Mouse (Mus musculus) lung, postnatal 0 days (tissue): ENCODE data around the gene Slc25a21. TPM values are rescaled to one million over a fixed set of nuclear protein-coding genes. Genes with fewer than 3 reads are reported as not detected.

Experiments
- ATAC-seq: fragments of 200-750 bp; cut with Nextera tagmentation; 2 replicates; pipeline ENCODE4 v1.8.0; 2017; ENCODE audit warnings: moderate library complexity
- DNase-seq: peaks from one replicate; pipeline ENCODE4 v3.0.0-alpha.2; 2016; ENCODE audit warnings: low spot score
- H3K27ac ChIP-seq: fragments of 300-500 bp; sonication (generic); 2 replicates; pipeline ENCODE4 v1.5.1; 2014; ENCODE audit warnings: antibody characterized with exemption, mild to moderate bottlenecking, low read length, mixed read lengths
- H3K27me3 ChIP-seq: fragments of 300-500 bp; sonication (generic); replicated peaks from 2 replicates; pipeline ENCODE4 v1.6.1; 2014; ENCODE audit warnings: low read length, mixed read lengths; ENCODE audit not compliant: insufficient read depth
- H3K36me3 ChIP-seq: fragments of 300-500 bp; sonication (generic); 2 replicates; pipeline ENCODE4 v1.6.1; 2014; ENCODE audit warnings: low read length, mixed read lengths; ENCODE audit not compliant: insufficient read depth
- H3K4me1 ChIP-seq: fragments of 300-500 bp; sonication (generic); 2 replicates; pipeline ENCODE4 v1.6.1; 2014; ENCODE audit warnings: antibody characterized with exemption, low read depth, low read length, mixed read lengths; ENCODE audit not compliant: insufficient read depth
- H3K4me2 ChIP-seq: fragments of 300-500 bp; sonication (generic); replicated peaks from 2 replicates; pipeline ENCODE4 v1.6.1; 2014; ENCODE audit warnings: low read depth, mild to moderate bottlenecking, low read length, moderate library complexity, mixed read lengths
- H3K4me3 ChIP-seq: fragments of 300-500 bp; sonication (generic); 2 replicates; pipeline ENCODE4 v1.5.1; 2014; ENCODE audit warnings: low read depth, low read length
- H3K9ac ChIP-seq: fragments of 300-500 bp; sonication (generic); replicated peaks from 2 replicates; pipeline ENCODE4 v1.6.1; 2014; ENCODE audit warnings: low read depth, mild to moderate bottlenecking
- H3K9me3 ChIP-seq: fragments of 300-500 bp; sonication (generic); 2 replicates; pipeline ENCODE4 v1.6.1; 2016; ENCODE audit warnings: low read length, mixed read lengths
- CTCF ChIP-seq: IDR thresholded peaks from 2 replicates; pipeline ENCODE4 v1.5.1; 2016; ENCODE audit warnings: antibody characterized with exemption, mild to moderate bottlenecking
- EP300 ChIP-seq: IDR thresholded peaks from 2 replicates; pipeline ENCODE4 v1.6.1; 2016; ENCODE audit warnings: antibody characterized with exemption, mild to moderate bottlenecking, control low read depth
- WGBS: fragments of 180-500 bp; shearing (Covaris S2); extraction: QIAGEN DNeasy Blood & Tissue Kit; methylation state at CpG from one replicate; pipeline ENCODE4 v1.1.7; 2014; 5-methylcytosine and 5-hydroxymethylcytosine counted together
- polyA plus RNA-seq: library from polyadenylated mRNA; unstranded; fragments of >200 nt; fragmentation: Nextera tagmentation; extraction: Ambion mirVana; gene quantifications from 2 replicates; pipeline ENCODE4 v1.2.1, GENCODE M21; 2015

Slc25a21 gene
- polyA plus RNA-seq, 1 experiment from 2014 or later, result 0.06 TPM

DNA sequence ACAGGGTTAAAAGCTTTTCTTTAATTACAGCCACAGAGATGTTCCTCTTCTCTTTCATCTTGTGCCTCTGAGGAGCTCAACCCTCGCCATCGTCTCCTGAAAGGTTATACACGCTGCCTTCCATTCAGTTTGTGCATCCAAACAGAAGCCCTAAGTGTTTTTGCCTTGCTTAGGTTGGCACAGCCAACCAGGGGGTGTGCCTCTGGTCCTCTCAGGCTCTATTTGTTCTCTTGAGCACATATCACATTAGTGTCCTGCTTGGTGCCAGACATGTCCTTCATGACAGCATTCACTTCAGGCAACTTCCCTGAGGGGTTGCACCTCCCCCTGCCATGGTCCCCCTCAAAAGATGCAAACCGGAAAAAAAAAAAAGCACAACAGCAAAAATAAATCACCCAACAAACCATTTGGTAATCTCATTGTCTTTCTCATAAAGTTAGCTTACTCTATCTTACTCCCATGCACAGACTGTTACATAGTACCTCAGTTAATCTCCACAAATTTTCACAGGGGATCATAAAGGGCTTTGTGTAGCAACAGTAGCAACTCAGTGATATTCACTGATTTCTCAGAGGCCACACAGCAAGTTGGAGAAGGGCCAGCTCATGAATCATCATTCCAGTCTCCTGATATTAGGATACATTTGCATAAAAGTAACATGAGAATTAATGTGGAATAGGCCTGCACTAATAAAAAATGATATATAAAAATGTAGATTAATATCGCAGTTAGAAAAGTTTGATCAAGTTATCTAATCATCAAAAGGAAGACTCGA is 398.4 kb downstream of the Slc25a21 start:
- Histone ChIP-seq H3K9me3 (no peaks in the 10 kb centered on the region), H3K9ac (no peak overlapping the region), H3K4me1 (no peaks in the 10 kb centered on the region), H3K27me3 (no peaks in the 10 kb centered on the region), H3K4me3 (no peak overlapping the region), H3K36me3 (no peaks in the 10 kb centered on the region), H3K27ac (no peak overlapping the region), H3K4me2 (no peak overlapping the region)
- WGBS, result 58% methylated on average over 6 of the region's 6 CpGs
- DNase-seq, result peak; percentile 5
- TF ChIP-seq CTCF, result no peak
- TF ChIP-seq EP300, result no peak
- no peak for ATAC-seq

GRCm38 (mm10) chr12:56789236-56789635 is 408.0 kb downstream of the Slc25a21 start:
- Histone ChIP-seq H3K9ac (no peak overlapping the region), H3K4me1 (no peaks in the 10 kb centered on the region), H3K27ac (no peak overlapping the region), H3K4me2 (no peak overlapping the region), H3K4me3 (no peak overlapping the region), H3K9me3 (no peaks in the 10 kb centered on the region), H3K27me3 (no peaks in the 10 kb centered on the region), H3K36me3 (no peaks in the 10 kb centered on the region)
- DNase-seq (no peak), ATAC-seq (no peak)
- 67% methylated on average over 4 of the region's 4 CpGs for WGBS
- TF ChIP-seq CTCF (no peak), EP300 (no peak)

- no peak for ATAC-seq
- Histone ChIP-seq H3K4me1 (no peaks in the 10 kb centered on the region), H3K36me3 (no peaks in the 10 kb centered on the region), H3K4me2 (no peak overlapping the region), H3K4me3 (no peak overlapping the region), H3K9ac (no peak overlapping the region), H3K27ac (no peak overlapping the region), H3K9me3 (no peaks in the 10 kb centered on the region), H3K27me3 (no peaks in the 10 kb centered on the region)
- 76% methylated on average over 1 of the region's 1 CpGs for WGBS
- TF ChIP-seq CTCF, result no peak
- no peak for TF ChIP-seq EP300
- DNase-seq, result no peak
These were observed 412.0 kb downstream of the Slc25a21 start for GRCm38 (mm10) chr12:56785250-56785649.

DNA sequence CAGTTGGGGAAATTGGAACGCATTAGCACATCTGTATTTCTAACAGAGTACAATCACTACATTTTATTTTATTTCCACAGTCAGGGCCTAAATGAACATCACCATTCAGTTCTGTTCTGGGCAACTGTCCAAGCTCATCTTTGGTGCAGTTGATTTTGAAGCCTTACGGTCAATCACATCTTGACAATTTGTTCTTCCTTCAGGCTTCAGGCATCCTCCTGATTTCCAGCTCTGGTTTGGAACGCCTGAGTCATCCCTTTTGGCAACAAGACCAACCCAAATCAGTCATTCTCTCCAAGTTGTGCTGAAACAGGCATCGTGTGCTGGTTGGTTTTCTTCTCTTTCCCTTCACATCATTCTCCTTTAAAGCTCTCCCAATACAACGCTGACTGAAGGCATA is 416.1 kb downstream of the Slc25a21 start:
- H3K27ac ChIP-seq, result no peak overlapping the region
- no peak overlapping the region for H3K4me2 ChIP-seq
- 63% methylated on average over 5 of the region's 5 CpGs for WGBS
- no peak for TF ChIP-seq CTCF
- TF ChIP-seq EP300, result no peak
- no peaks in the 10 kb centered on the region for H3K4me1 ChIP-seq
- peak; percentile 9 for DNase-seq
- no peak overlapping the region for H3K4me3 ChIP-seq
- H3K9ac ChIP-seq, result no peak overlapping the region
- H3K9me3 ChIP-seq, result no peaks in the 10 kb centered on the region
- no peaks in the 10 kb centered on the region for H3K36me3 ChIP-seq
- H3K27me3 ChIP-seq, result no peaks in the 10 kb centered on the region
- ATAC-seq, result no peak

GRCm38 (mm10) chr12:56779621-56780020 is 417.7 kb downstream of the Slc25a21 start:
- WGBS, result 70% methylated on average over 3 of the region's 3 CpGs
- Histone ChIP-seq H3K9me3 (no peaks in the 10 kb centered on the region), H3K4me2 (no peak overlapping the region), H3K27me3 (no peaks in the 10 kb centered on the region), H3K4me1 (no peaks in the 10 kb centered on the region), H3K36me3 (no peaks in the 10 kb centered on the region), H3K9ac (no peak overlapping the region), H3K4me3 (no peak overlapping the region), H3K27ac (no peak overlapping the region)
- ATAC-seq, result no peak
- peak; percentile 13 for DNase-seq
- no peak for TF ChIP-seq CTCF
- TF ChIP-seq EP300, result no peak

DNA sequence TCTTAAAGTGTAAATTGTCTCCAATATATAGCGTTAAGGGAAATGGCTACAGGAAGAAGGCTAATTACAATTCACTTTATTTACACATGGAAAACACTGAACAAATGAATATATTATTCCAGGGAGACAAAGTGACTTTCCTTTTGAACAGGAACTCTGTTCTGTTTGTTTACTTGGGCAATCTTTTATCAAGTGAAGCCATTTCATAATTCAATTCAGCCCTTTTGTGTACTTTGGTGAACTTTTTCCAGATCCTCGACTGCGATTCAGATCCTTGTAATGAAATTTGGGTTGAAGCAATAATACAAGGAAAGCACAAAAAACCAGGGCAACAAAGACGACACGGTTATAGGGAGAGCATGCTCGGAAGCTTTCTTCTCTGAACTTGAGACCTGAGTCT is 423.3 kb downstream of the Slc25a21 start:
- 57% methylated on average over 6 of the region's 6 CpGs for WGBS
- DNase-seq, result no peak

More for the DNA sequence above, 423.3 kb downstream of the Slc25a21 start:
- Histone ChIP-seq H3K27me3 (no peaks in the 10 kb centered on the region), H3K9ac (no peak overlapping the region), H3K4me3 (no peak overlapping the region), H3K9me3 (no peaks in the 10 kb centered on the region), H3K36me3 (no peaks in the 10 kb centered on the region), H3K4me2 (no peak overlapping the region), H3K4me1 (no peaks in the 10 kb centered on the region), H3K27ac (no peak overlapping the region)
- ATAC-seq, result no peak
- TF ChIP-seq EP300, result no peak
